Mouse (Mus musculus) spleen, embryonic (tissue): ENCODE data around the gene Cirbp.

Source experiments
- CTCF ChIA-PET: fragments of 350-600 bp; sonication (Branson Sonifier 250); formaldehyde crosslinking; loops from one replicate; lab custom pipeline; 2022; lab: Charles Lee

Cirbp gene

DNA sequence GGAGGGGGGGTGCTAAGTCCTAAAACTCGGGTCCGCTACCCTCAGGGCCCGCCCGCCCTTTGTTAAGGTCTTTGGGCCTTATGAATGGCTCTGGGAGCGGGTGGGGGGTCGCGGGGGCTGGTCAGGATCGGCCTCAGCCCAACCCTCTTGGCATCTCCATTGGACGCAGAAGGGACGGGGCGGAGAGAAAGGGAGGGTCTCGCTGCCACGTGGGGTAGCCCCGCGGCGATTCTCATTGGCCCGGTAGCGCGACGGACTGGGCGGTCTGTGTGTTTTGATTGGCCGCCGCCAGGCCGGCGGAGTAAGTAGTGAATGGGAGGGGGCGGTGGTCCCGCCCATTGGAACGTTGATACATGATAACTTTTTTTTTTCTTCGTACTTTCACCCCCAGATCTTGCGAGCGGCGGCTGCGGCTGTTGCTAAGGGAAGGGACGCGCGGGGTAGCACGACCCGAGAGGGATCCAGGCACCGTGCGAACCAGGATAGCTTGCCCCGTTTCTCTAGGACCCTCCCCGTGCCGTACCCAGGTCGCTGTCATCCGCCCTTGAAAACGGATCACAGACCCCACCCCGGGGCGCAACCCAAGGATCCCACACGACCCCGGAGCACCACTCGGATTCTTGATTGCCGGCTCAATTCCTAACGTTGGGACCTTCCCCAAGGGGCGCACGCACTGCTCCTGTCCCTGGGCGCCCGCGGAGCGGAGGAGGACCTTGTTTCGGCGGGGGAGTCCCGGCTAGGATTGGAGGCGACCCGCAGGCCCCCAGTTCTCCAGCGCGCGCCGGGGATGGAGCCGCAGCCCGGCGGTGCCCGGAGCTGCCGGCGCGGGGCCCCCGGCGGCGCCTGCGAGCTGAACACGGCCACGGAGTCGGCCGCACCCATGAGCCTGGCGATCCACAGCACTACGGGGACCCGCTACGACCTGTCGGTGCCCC, 16.2 kb upstream of the Cirbp start:
- CTCF ChIA-PET: interaction anchor here (0.6 kb wide), 1 partner anchor 25 kb away, joined by 3 read pairs; no protein-coding TSS in a partner anchor

- CTCF ChIA-PET: interaction anchor here (1.0 kb wide), 1 partner anchor 11 kb away, joined by 5 read pairs; no protein-coding TSS in a partner anchor
These were observed 15.3 kb upstream of the Cirbp start for GRCm38 (mm10) chr10:80150226-80151210.

- CTCF ChIA-PET: interaction anchor here (0.6 to 1.0 kb wide), 2 partner anchors 10 to 537 kb away, joined by 3 to 5 read pairs; no protein-coding TSS in a partner anchor
These were observed 14.4 kb upstream of the Cirbp start for GRCm38 (mm10) chr10:80151211-80152034.

- CTCF ChIA-PET: interaction anchor here (0.6 to 0.8 kb wide), 2 partner anchors 11 to 224 kb away, joined by 3 read pairs; no protein-coding TSS in a partner anchor
These were observed 13.5 kb upstream of the Cirbp start for GRCm38 (mm10) chr10:80152071-80152872.

DNA sequence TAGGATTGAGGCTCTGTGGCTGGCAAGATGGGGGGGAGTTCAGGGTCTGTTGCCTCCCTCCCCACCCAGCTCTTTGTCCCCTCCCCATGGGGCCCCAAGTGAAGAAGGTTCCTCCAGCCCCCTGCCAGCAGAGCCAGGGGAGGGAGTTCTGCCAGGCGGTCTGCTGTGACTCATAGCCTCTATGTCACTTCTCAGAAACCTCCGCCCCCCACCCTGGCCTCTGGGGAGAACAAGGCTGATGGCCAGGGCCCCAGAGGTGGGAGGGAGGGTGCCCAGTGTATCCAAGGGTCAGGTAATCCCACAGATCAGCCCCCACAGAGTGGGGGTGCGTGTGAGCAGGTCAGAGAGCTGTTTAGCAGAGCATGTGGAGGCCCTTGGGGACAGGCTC, 12.9 kb upstream of the Cirbp start:
- CTCF ChIA-PET: interaction anchor here (0.6 to 0.8 kb wide), 2 partner anchors 12 to 224 kb away, joined by 3 read pairs; no protein-coding TSS in a partner anchor

GRCm38 (mm10) chr10:80153713-80154112, 12.1 kb upstream of the Cirbp start:
- CTCF ChIA-PET: interaction anchor here (1.1 kb wide), 1 partner anchor 9 kb away, joined by 3 read pairs; no protein-coding TSS in a partner anchor

- CTCF ChIA-PET: interaction anchor here (1.1 kb wide), 1 partner anchor 9 kb away, joined by 3 read pairs; no protein-coding TSS in a partner anchor
These were observed 11.4 kb upstream of the Cirbp start for GRCm38 (mm10) chr10:80154384-80154783.

DNA sequence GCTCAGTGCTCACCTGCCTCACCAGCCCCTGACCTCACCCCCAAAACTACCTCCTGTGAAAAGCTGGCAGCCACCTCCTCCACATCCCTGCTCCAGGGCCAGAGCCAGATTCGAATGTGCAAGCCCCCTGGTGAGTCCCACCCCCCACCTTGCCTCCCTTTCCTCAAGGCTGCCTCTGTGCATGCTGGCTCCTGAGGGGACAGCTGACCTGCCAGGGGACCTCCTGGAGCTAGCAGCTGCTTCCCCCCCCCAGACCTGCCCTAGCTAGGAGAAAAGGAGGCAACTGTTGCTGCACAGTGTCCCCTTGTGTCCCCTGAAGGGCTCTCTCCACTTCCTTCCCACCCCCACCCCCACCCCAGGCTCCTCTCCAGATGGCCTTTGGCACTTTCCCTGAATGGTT, 10.5 kb upstream of the Cirbp start:
- CTCF ChIA-PET: no interaction called here

GRCm38 (mm10) chr10:80156002-80156751, 9.6 kb upstream of the Cirbp start:
- CTCF ChIA-PET: interaction anchor here (0.6 kb wide), 1 partner anchor 16 kb away, joined by 5 read pairs; the partner anchor contains the start of gene Cbarp

GRCm38 (mm10) chr10:80156752-80157053, 9.1 kb upstream of the Cirbp start:
- CTCF ChIA-PET: no interaction called here

- CTCF ChIA-PET: interaction anchor here (0.7 to 1.3 kb wide), 3 partner anchors 9 to 82 kb away, joined by 5 read pairs; partner anchors contain the start of gene Cbarp
These were observed 8.4 kb upstream of the Cirbp start for GRCm38 (mm10) chr10:80157141-80157929.

DNA sequence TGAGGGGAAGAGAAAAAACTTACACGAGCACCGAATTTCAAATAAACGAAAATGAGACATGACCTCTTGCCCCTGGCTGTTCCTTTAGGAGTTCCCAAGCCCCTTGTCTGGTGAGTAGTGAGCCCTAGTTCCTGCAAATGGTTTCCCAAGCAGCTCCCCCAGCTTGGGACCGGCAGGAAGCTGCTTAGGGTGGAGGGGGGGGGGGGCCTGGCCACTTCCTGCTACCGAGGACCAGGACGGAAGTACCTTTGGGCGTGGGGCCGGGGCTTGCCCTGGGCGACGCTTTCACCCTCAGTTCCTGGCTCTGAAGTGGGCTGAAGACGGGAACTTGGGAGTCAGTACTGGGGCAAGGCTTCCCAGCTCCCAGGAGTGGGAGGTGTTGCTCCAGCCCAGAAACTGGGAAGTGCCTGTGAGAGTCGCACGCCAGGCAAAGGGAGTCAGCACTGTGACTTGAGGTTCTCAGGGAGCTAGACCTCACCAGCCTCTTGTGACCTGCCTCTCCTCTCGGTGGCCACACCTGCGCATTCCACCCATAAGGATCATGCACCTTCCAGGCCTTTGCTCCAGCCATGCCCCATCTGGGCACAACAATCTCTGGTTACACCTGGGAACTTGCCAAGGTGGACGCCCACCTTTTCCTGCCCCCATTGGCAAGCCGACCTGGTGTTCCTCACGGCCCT, 7.3 kb upstream of the Cirbp start:
- CTCF ChIA-PET: interaction anchor here (0.5 to 1.3 kb wide), 6 partner anchors 8 to 1948 kb away, joined by 3 to 5 read pairs (median 5); partner anchors contain the start of gene Cbarp

DNA sequence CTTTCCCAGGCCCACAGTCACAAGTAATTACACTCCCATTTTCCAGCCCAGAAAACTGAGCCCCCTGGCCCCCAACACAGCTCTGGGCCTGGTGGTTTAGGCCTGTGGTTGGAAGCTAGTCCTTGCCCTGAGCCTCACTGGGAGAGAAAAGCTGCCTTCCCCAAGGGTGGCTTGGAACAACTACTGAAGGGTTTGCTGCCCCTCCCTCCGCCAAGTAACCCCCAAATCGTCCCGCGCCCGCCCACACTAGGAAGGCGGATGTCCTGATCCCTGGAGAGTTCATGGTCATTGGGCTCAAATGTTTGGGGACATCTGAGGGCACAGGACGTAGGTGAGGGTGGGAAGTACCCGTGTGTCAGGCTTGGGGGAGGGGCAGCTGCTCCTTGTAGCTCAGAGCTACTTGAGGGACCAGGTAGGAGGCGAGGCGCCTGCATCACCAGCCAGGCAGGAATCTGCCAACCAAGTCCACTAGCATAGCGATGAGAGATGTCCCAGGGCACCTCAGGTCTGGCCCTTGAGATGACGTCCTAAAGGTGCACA, 6.7 kb upstream of the Cirbp start:
- CTCF ChIA-PET: interaction anchor here (1.3 kb wide), 1 partner anchor 8 kb away, joined by 5 read pairs; no protein-coding TSS in a partner anchor

DNA sequence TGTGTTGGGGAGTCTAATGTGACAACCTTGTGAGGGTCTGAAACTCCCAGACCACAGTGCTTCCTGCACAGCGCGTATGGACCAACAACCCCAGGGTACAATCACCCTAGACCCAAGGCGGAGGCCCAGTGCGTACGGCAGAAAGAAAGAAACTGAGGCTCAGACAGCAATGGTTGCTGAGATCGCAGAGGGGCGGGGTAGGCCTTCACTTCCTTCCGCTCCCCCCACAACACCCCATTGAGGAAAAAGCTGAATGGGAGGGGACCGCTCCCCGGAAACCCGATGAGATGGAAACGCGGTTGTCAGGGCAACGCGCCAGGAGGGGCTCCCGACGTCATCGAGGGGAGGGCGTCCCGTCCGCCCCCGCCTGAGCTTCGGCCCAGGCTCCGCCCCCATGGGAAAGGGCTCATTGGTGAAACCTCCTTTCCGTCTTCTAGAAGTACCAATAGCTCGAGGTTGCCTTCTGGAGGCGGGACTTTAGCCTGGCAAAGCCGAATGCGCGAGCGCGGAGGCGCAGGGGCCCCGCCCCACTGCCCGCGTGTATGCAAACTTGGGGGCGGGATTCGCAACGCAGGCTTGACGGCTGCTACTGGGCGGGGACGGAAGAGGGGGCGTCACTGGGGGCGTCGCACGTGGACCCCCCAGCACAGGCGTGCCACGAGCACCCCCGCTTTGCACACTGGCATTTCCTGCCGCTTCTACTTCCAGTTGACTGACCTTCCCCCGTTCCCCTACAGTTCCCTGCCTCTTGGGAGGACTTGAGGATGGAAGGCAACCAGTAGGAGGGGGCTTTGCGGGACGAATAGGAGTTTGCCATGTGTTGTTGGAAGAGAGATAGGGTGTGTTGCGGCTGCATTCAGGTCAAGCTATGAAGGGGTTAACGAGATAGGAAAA, 6.0 kb upstream of the Cirbp start:
- CTCF ChIA-PET: interaction anchor here (0.6 kb wide), 1 partner anchor 770 kb away, joined by 3 read pairs; the partner anchor contains the start of gene Gadd45b

DNA sequence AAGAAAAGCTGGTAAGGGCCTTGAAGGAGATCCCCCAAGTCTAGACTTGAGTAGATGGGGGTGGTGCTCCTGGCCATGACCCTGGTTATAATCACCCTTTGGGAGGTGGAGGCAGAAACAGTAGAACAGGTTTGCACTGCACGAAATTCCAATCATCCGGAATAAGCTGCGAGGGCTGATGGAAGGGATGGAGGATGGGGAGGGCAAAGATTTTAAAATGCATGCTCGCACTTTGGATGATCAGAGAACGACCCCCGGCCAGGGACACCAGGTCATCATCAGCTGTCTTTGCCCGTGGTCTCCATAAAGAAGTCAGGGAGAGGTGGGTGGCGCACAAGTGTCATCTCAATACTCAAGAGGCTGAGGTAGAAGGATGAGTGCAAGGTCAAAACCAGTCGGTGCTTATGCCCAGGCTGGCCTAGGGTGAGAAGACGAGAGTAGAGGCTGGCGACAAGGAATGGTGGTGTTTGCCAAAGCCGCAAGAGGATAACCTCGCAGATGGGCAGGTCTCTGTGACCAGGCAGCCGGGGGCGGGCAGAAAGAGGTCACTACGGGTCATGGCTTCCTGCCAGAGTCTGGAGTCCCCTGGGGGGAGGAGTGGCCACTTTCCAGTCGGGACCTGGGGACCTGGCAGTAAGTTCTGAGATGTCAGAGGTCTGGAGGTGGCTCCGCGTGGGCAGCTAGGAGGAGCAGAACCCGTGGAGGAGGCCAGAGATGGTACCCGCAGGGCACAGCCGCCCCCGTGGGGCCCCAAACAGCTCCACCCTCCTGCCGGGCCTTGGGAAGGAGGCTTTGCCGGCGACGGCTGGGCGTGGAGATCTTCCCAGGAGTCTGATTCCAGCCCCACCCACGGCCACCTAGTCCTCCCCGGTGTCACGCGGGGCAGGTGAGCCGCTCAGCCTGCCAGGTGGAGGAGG, 5.1 kb upstream of the Cirbp start:
- CTCF ChIA-PET: interaction anchor here (0.6 to 1.4 kb wide), 2 partner anchors 9 to 769 kb away, joined by 3 to 5 read pairs; partner anchors contain the start of gene Gadd45b
